Mouse (Mus musculus): Measurements from ENCODE around the gene Amotl1.
"Not testable (repeated sequence)": the region's sequence is repeated elsewhere in the genome, so short reads cannot be mapped to it uniquely, and the experiment has no call there.

Amotl1 gene

DNA sequence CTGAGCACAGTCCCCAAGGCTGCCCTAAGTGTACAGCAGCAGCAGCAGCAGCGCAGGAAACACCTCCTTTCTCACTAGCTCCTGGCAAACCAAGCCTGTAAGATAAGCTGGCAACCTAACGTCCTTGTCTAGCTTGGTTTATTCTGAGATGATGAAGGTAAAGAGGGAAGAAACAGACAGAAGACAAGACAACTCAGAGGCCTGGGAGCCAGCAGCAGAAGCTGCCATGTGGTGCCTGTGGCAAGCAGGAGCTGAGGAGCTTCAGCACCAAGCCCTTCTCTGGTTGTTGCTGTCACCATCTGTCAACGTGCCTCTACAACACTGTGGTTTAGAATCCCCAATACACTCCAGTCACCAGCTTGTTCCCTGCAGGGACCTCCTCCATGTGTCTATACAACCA, 37.4 kb downstream of the Amotl1 start:
- in situ Hi-C loops (cut with MboI; ENCODE audit: unreplicated experiment in 2 of 2), result no loop called here

DNA sequence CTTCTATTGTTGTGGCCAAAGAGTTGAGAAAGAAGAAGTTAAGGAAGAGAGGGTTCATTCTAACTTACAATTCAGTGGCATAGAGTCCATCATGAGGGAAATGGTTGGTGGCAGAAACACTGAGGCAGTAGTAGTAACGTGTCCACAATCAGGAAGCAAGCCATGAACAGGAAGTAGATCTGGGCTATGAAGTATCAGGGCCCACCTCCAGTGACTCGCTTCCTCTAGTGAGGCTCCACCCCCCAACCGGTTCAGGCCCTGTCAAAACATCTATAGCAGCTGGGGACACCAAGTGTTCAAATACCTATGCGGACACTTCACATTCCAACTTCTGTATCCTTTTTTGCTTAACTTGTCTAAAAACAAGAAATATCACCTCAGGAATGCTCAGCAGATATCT, 38.9 kb downstream of the Amotl1 start:
- in situ Hi-C loops (cut with MboI; ENCODE audit: unreplicated experiment in 2 of 2), result no loop called here

DNA sequence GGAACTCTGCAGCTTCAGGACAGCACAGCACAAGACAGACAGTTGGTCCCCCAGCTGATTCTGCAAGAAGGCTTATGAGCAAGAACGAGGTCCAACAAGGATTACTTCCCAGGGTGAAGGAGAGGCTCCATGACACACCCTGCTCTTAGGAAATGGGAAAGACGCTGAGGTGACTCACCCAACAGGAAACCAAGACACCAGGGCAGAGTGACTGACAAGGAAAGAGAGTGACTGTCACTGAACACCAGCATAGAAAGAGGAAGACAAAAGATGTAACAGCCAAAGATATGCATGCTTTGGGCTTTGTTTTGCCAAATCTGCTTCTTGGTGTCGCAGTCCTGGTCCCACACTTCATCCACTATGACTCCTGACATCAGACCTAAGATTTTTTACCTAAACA, 40.5 kb downstream of the Amotl1 start:
- in situ Hi-C loops (cut with MboI; ENCODE audit: unreplicated experiment in 2 of 2), result no loop called here

DNA sequence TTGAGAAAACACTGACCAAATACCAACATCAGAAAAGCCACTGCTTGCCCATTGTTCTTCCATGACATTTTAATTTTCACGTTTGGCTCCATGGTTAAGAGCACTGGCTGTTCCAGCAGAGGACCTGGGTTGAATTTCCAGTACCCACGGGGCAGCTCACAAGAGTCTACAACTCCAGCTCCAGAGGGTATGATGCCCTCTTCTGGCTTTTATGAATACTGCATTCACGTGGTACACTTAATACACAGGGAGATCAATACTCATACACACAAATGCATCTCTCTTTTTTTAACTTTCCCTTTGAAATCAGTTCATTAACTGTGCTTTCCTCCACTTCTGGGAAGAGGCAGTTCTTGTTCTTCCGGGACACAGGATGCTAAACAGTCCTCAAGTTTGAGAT, 41.4 kb downstream of the Amotl1 start:
- in situ Hi-C loops (cut with MboI; ENCODE audit: unreplicated experiment in 2 of 2), result no loop called here

DNA sequence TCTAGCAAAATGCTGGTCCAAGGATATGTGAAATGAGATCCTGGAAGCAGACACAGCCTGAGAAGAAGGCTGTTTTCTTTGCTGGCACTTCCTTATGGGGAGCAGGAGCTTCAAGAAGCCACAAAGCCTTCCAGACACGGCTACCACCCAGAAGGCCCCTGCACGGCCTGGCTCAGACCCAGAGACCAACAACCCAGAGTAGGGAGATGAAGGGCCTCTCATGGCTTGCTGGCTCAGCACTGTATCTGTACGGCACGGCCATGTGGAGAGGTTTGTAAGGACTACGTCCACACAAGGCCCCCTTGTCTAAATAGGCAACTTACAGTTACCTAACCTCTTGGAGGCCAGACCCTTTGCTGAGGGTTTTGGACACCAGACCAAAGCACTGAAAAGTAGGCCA, 45.1 kb downstream of the Amotl1 start:
- in situ Hi-C loops (cut with MboI; ENCODE audit: unreplicated experiment in 2 of 2), result no loop called here

DNA sequence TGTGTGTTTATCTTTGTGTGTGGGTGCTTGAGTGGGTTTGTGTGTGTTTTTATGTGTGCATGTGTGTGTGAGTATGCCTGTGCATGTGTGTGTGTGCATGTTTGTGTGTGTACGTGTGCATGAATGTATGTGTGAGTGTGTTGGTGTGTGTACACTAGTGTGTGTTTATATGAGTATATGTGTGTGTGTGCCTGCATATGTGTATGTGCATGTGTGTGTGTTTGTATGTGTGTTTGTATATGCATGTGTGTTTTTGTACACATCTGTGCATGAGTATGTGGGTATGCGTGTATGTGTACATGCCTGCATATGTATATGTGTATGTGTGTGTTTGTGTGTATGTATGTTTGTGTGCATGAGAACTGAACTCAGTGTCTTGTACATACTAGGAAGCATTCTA, 46.7 kb downstream of the Amotl1 start:
- in situ Hi-C loops (cut with MboI; ENCODE audit: unreplicated experiment in 2 of 2), result no loop called here

DNA sequence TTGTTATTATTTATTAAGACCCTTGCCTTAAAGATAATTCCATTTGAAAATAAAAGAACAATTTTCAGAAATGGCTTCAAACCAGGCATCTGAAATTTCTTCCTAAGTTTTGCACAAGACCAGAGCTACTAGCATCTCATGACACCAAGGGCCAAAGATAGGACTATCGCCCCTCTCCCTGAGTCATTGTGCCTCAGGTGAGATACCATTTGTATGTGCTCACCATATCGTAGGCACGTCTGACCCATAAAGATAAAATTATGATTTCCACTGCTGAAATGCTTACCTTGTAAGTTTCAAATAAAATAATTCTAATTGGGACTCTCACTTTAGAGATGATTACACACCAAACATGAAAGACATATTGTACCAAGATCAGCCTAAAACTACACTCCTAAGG, 47.4 kb downstream of the Amotl1 start:
- in situ Hi-C loops (cut with MboI; ENCODE audit: unreplicated experiment in 2 of 2), result no loop called here

DNA sequence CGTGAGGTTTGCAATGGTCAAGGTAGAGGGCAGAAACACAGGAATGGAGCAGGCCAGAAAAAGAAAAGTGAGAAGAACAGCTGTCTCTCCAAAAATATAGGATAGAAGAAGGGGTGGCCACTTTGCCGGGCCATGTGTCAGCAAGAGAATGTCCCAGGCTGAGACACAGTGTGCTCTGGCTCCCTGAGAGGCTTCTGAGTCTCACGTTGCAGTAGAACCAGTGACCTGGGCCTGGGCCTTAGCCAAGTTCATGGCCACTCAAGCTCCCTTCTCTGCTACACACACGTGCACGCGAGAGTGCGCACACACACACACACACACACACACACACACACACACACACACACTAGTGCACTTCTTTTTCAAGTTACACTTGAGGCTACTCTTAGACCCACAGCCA, 48.0 kb downstream of the Amotl1 start:
- in situ Hi-C loops (cut with MboI; ENCODE audit: unreplicated experiment in 2 of 2), result no loop called here

DNA sequence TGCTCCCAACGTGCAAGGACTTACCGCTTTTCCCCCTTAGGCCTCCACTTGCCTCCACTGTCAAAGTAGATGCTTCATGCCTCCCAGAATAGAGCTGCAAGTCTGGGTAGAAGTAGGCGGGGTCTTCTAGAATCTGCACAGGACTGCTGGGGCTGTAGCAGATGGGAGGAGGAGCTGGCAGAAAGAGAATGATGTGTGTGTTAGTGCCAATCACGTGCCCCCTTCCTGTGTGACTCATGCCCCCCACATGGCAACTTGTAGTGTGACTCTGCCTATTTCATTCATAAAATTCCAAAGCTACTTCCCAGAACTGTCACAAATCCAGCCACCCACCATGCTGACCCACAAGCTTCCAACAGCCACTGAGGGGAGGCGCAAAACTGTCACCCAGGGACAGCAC, 48.4 kb downstream of the Amotl1 start:
- in situ Hi-C loops (cut with MboI; ENCODE audit: unreplicated experiment in 2 of 2), result no loop called here

DNA sequence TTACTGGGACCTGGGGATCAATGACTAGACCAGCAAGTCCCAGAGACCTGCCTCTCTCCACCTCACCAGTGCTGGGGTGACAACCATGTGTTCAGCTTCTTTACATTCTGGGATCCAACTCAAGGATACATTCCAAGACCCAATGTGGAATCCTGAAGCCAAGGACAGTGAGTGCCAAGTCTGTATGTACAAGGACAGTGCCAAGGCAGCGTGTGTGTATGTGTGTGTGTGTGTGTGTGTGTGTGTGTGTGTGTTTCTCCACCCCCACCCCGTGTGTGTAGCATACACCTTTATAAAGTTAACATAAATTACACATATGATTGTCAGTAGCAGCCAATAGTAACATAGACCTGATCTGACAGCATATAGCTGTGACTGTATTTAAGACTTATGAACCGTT, 49.0 kb downstream of the Amotl1 start:
- in situ Hi-C loops (cut with MboI; ENCODE audit: unreplicated experiment in 2 of 2), result no loop called here

DNA sequence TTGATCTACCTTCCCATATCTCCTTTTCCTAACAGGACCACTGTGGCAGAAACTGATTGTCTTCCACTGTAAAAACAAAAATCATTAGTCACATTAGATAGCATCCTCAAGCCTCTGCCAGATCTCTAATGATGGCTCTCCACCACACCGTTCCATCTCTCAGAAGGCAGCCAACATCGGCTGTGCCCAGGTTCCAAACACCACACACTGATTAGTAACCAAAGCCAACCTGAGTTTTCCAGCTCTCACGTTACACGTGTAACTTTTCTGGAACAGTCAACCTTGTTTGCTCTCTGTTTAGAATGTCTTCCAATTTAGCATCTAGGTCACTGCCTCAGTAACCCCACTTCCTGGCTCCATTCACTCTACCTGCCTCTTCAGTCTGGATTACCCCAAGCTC, 51.0 kb downstream of the Amotl1 start:
- in situ Hi-C loops (cut with MboI; ENCODE audit: unreplicated experiment in 2 of 2), result no loop called here

DNA sequence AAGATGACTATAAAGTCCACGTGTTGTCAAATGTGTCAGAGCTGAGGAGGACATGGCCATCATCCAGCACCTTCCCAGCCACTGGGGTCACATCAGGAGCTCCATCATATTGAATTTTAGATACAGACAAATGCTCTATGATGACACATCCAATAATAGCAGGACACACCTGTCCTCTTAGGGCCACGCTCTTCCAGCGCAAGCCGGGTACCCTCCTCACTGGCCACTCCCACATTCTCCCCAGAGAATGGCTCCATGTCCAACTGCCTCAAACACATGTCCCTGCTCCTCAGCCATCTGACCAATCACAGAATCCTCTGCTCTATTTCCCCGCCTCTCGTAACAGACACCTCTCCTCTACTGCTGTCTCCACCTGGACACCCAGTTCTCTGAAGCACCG, 54.2 kb downstream of the Amotl1 start:
- in situ Hi-C loops (cut with MboI; ENCODE audit: unreplicated experiment in 2 of 2), result no loop called here

DNA sequence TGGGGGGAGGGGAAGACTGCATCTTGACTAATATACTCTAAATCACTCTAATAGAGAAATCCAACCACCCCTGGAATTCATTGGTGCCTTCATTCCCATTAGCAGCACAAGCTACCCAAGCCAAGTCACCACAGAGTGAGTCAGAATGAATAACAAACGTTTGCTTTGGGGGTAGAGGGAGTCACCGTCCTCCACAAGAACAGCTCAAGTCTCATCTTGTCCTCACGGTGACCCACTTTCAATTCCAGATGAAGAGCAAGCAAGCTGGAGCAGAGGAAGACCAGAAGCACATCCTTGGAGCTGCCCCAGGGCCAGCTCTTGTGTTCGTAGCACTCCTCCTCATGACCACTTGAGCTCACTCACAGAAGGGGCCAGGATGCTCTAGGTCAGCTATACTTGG, 56.2 kb downstream of the Amotl1 start:
- in situ Hi-C loops (cut with MboI; ENCODE audit: unreplicated experiment in 2 of 2), result no loop called here

DNA sequence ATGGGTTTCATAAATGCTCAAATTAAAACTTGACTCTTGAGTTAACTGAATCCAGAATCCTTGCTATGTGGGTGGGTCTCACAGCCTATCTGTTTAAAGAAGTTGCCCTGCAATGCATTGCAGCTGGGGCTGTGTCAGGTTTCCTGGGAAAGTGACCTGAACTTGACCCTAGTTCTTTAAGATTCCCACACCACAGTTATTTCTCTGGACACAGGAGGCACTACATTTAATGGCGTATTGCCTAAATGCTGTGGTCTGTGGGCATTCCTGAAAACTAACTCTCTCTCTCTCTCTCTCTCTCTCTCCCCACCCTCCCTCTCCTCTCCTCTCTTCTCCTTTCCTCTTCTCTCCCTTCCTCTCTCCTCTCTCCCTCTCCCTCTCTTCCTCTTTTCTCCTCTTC, 59.2 kb downstream of the Amotl1 start:
- in situ Hi-C loops (cut with MboI; ENCODE audit: unreplicated experiment in 2 of 2), result no loop called here

DNA sequence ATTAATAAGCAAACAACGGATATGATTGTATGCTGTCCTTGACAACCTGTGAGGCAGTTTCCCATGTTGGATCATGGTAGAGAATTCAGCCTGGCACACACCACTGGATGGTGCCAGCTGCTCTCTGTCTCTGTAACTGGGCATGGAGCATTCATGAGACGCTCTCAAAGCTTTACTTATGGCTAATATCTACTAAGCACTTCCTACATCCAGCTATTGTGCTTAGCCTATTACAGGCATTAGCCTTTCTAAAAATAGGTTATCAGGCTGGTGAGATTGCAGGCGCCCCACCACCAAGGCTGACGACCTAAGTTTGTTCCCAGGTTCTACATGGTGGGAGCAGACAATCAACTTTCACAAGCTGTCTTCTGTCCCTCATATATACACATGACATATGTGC, 65.9 kb downstream of the Amotl1 start:
- in situ Hi-C loops (cut with MboI; ENCODE audit: unreplicated experiment in 2 of 2), result no loop called here

DNA sequence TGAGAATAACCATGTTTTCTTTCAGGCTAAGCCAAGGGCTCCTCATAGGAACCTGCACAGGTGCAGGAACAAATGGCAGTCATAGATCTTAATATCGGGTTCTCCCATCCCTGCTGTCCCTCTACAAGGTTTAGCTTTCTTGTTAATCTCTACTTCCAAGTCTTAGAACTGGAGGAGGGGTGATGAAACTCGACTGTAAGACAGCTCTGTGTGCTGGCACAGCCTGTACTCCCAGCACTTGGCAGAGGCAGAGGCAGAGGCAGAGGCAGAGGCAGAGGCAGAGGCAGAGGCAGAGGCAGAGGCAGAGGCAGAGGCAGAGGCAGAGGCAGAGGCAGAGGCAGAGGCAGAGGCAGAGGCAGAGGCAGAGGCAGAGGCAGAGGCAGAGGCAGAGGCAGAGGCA, 68.5 kb downstream of the Amotl1 start:
- in situ Hi-C loops (cut with MboI; ENCODE audit: unreplicated experiment in 2 of 2), result not testable (repeated sequence)

DNA sequence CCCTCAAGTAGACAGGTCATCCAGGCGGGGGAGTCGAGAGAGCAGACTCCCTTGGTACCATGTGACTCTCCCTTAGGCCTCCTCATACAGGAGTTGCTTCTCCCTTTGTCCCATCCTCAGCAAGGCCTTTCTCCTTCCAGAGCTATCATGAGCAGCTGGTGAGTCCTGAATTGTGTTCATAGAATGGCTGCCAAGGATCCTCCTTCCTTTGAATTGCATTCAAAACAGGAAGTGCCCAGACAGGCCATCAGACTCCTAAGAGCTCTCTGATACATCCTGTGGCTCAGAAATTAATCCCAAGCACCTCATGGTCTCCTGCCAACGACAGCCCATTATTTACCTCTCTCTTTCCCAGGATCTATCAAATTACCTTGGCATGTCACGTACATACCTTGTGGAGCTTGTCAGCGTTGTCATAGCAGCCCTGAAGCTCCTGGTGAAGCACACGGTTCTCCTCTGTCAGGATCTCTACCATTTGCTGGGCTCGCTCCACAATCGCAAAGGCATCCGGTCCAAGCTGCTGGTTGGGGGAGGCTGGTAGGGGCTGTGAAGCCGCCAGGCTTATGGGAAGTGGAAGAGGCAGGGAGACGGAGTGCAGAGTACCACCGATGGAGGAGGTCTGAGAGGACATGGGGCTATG, 70.0 kb downstream of the Amotl1 start:
- in situ Hi-C loops (cut with MboI; ENCODE audit: unreplicated experiment in 2 of 2), result no loop called here

DNA sequence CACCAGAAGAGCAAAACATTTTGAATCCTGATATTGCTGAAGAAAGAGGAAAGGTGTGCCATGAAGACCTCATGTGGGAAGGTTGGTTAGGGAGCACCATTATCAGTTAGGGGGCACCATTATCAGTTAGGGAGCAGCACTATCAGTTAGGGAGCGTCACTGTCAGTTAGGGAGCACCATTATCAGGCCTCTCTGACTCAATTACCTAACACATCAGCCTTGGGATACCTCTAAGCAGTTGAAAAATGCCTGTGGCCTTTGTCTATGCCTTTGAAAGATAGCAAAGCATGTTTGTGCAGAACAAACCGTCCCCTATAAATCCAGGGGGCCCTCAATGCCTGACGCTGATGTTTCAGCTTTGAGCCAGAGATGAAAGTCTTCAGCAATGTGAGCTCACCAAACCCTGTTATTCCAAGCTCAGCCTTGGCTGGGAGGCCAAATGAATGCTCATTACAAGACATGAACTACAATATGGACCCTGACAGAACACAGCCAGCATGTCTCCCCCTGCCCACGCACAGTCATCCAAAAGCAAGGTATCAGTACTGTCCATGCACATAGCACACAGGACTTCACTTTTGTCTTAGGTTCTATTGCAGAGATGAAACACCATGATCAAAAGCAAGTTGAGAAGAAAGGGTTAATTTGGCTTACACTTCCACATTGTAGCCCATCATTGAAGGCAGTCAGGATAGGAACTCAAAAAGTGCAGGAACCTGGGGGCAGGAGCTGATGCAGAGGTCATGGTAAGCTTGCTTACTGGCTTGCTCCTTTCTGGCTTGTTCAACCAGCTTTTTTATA, 75.5 kb downstream of the Amotl1 start:
- in situ Hi-C loops (cut with MboI; ENCODE audit: unreplicated experiment in 2 of 2), result no loop called here

DNA sequence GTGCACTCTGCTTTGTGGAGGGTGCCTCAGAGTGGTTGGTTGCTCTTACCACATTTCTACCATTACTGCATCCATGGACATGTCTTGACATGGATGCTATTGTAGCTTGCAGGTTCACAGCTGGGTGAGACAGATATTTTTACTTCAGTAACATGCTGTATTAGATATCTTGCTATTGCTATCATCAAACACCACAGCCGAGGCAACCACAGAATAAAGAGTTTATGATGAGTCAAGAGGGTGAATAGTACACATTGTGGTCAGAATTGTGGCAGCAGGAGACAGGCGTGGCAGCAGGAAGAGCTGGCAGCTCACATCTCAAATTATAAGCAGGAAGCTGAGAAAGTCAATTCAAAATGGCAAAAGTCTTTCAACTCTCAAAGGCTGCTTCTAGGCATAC, 76.4 kb downstream of the Amotl1 start:
- in situ Hi-C loops (cut with MboI; ENCODE audit: unreplicated experiment in 2 of 2), result no loop called here

DNA sequence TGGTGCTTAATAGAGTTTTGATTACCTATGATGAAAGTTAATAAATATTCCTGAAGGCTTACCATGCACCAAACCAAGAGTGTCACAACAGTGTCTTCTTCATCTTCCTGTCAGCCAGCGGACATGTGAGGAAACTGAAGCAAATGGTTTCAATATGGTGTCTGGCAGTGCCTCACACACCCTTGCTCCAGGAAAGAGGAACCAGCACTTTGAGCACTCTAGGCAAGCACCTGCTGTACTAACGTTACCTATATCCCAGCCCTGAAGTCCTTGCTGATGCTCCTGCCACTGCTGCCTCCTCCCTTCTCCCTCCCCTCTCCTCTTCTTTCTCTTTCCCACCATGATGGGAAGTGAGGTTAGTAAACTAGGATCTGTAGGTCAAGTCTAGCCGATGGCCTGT, 80.4 kb downstream of the Amotl1 start:
- in situ Hi-C loops (cut with MboI; ENCODE audit: unreplicated experiment in 2 of 2), result no loop called here

DNA sequence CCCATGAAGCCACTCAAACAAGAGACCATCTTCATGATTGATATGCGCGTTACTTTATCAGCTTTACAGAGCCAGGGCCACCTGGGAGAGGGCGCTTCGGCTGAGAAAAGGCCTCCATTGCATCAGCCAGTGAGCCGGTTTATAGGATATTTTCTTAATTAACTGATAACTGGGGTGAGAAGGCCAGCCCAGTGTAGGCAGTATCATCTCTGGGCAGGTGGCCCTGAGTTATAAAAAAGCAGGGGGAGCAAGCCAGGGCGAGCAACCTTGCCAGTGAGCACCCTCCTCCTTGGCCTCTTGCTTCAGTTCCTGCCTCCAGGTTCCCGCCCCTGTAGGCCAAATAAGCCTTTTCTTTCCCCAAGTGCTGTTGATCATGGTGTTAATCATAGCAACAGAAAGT, 81.5 kb downstream of the Amotl1 start:
- in situ Hi-C loops (cut with MboI; ENCODE audit: unreplicated experiment in 2 of 2), result no loop called here

DNA sequence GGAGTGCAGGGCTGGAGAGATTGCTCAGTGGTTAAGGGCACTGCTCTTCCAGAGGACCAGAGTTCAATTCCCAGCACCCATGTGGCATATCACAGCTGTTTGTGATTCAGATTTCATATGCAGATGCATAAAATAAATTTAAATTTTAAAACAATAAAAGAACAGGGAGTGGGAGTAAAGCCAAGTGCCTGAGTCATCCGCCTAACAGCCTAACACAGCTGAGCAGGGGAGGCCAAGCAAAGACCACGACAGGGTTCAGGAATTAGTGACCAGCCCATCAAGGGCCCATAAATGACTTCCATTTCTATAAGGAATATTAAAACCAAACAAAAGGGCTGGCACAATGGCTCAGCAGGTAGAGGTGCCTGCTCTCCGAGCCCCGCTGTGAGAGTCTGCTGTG, 84.3 kb downstream of the Amotl1 start:
- in situ Hi-C loops (cut with MboI; ENCODE audit: unreplicated experiment in 2 of 2), result no loop called here

DNA sequence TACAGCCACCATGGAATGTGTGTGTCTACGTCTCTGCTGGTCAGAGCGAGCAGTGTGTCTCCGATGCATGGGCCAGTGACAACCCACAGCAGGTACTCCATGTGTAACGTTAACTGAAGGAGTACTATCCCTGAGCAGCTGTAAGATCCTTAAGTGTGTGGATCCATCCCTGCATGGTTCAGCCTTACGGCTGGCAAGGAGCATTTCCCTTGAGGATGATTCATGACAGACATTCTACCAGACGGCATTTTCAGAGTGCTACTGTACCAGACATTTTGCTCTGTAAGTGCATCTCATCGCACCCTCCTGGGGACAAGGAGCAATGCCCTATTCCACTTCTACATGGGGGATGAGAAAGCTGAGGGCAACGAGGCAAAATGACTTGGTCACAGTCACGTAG, 84.9 kb downstream of the Amotl1 start:
- in situ Hi-C loops (cut with MboI; ENCODE audit: unreplicated experiment in 2 of 2), result no loop called here
